Mouse (Mus musculus) MEL (cell line): ENCODE results near the gene Klk8. TPM values are rescaled to one million over a fixed set of nuclear protein-coding genes. Genes with fewer than 3 reads are reported as not detected.

ENCODE experiments used
- DNase-seq: peaks from one replicate; pipeline ENCODE4 v3.0.0; 2011; ENCODE audit warnings: low read depth, low spot score
- H3K27ac ChIP-seq: 2 replicates; pipeline ENCODE4 v1.5.1; 2012; ENCODE audit warnings: low read depth, mild to moderate bottlenecking, control low read depth, low read length, moderate library complexity; ENCODE audit not compliant: control insufficient read depth
- H3K27me3 ChIP-seq, 2 experiments: fragments of 150-350 bp in 1 of 2; sonication (generic) in 1 of 2; 2 replicates each; pipeline ENCODE4 v1.6.1; 2012; ENCODE audit warnings: low read length in 2 of 2, mild to moderate bottlenecking in 2 of 2, improper control_type of control experiment in 1 of 2, moderate library complexity in 1 of 2; ENCODE audit not compliant: insufficient read depth in 2 of 2, control insufficient read depth in 1 of 2
- H3K36me3 ChIP-seq, 2 experiments: 2 replicates each; pipeline ENCODE4 v1.6.1; 2012 to 2014; ENCODE audit warnings: low read length in 2 of 2, improper control_type of control experiment in 1 of 2, inconsistent platforms in 1 of 2, mild to moderate bottlenecking in 1 of 2; ENCODE audit not compliant: insufficient read depth in 2 of 2, control insufficient read depth in 1 of 2
- H3K4me1 ChIP-seq, 2 experiments: fragments of 150-350 bp in 1 of 2; sonication (generic) in 1 of 2; 2 replicates each; pipeline ENCODE4 v1.6.1; 2012; ENCODE audit warnings: low read length in 2 of 2, improper control_type of control experiment in 1 of 2, mild to moderate bottlenecking in 1 of 2; ENCODE audit not compliant: insufficient read depth in 2 of 2, control insufficient read depth in 1 of 2
- H3K4me3 ChIP-seq, 2 experiments: fragments of 150-350 bp in 1 of 2; sonication (generic) in 1 of 2; 2 replicates each; pipeline ENCODE4 v1.5.1; 2012; ENCODE audit warnings: low read depth in 2 of 2, low read length in 2 of 2, mild to moderate bottlenecking in 2 of 2, moderate library complexity in 2 of 2, control low read depth in 1 of 2, improper control_type of control experiment in 1 of 2; ENCODE audit not compliant: control insufficient read depth in 1 of 2, insufficient read depth in 1 of 2
- H3K79me2 ChIP-seq: 2 replicates; pipeline ENCODE4 v1.6.1; 2012; ENCODE audit warnings: mild to moderate bottlenecking, low read length, moderate library complexity; ENCODE audit not compliant: control insufficient read depth, poor library complexity, insufficient read depth
- H3K9ac ChIP-seq: 2 replicates; pipeline ENCODE4 v1.6.1; 2012; ENCODE audit warnings: low read depth, mild to moderate bottlenecking, control low read depth, low read length, moderate library complexity; ENCODE audit not compliant: control insufficient read depth, poor library complexity, severe bottlenecking
- H3K9me3 ChIP-seq: fragments of 150-350 bp; sonication (generic); replicated peaks from 2 replicates; pipeline ENCODE4 v1.6.1; 2012; ENCODE audit warnings: mild to moderate bottlenecking, low read length, improper control_type of control experiment, moderate library complexity; ENCODE audit not compliant: insufficient read depth
- BHLHE40 ChIP-seq: IDR thresholded peaks from 2 replicates; pipeline ENCODE4 v1.6.1; 2012; ENCODE audit warnings: low read depth, mild to moderate bottlenecking, inconsistent platforms, low read length, improper control_type of control experiment, borderline replicate concordance
- CHD1 ChIP-seq: IDR thresholded peaks from 2 replicates; pipeline ENCODE4 v1.6.1; 2012; ENCODE audit warnings: low read depth, mild to moderate bottlenecking, inconsistent platforms, low read length, improper control_type of control experiment
- CHD2 ChIP-seq: IDR thresholded peaks from 2 replicates; pipeline ENCODE4 v1.6.1; 2011; ENCODE audit warnings: low read length, improper control_type of control experiment
- ELF1 ChIP-seq: IDR thresholded peaks from 2 replicates; pipeline ENCODE4 v1.6.1; 2014; ENCODE audit warnings: low read depth, mild to moderate bottlenecking, inconsistent platforms, low read length, improper control_type of control experiment, moderate library complexity
- EP300 ChIP-seq, 2 experiments: IDR thresholded peaks; 2 replicates each; pipeline ENCODE4 v1.6.1; 2011; ENCODE audit warnings: improper control_type of control experiment in 2 of 2, low read length in 2 of 2, low read depth in 1 of 2, mild to moderate bottlenecking in 1 of 2
- GABPA ChIP-seq: IDR thresholded peaks from 2 replicates; pipeline ENCODE4 v1.6.1; 2012; ENCODE audit warnings: low read depth, mild to moderate bottlenecking, inconsistent platforms, low read length, improper control_type of control experiment, moderate library complexity
- GATA1 ChIP-seq: IDR thresholded peaks from 2 replicates; pipeline ENCODE4 v1.6.1; 2011; ENCODE audit warnings: low read depth, low read length, improper control_type of control experiment
- JUND ChIP-seq: IDR thresholded peaks from 2 replicates; pipeline ENCODE4 v1.6.1; 2011; ENCODE audit warnings: low read depth, mild to moderate bottlenecking, improper control_type of control experiment, low read length
- KAT2A ChIP-seq: conservative IDR thresholded peaks from 2 replicates; pipeline ENCODE4 v1.6.1; 2012; ENCODE audit warnings: low read depth, low read length, improper control_type of control experiment, inconsistent platforms
- MAFK ChIP-seq: IDR thresholded peaks from 2 replicates; pipeline ENCODE4 v1.6.1; 2011; ENCODE audit warnings: low read depth, mild to moderate bottlenecking, low read length, improper control_type of control experiment, borderline replicate concordance
- MEF2A ChIP-seq: IDR thresholded peaks from 2 replicates; pipeline ENCODE4 v1.6.1; 2014; ENCODE audit warnings: low read depth, mild to moderate bottlenecking, inconsistent platforms, low read length, improper control_type of control experiment; ENCODE audit not compliant: poor library complexity, insufficient replicate concordance, severe bottlenecking; ENCODE audit errors: extremely low read depth
- MXI1 ChIP-seq: IDR thresholded peaks from 2 replicates; pipeline ENCODE4 v1.6.1; 2011; ENCODE audit warnings: mild to moderate bottlenecking, low read depth, low read length, improper control_type of control experiment
- MYB ChIP-seq: IDR thresholded peaks from 2 replicates; pipeline ENCODE4 v1.6.1; 2011; ENCODE audit warnings: mild to moderate bottlenecking, low read depth, low read length, improper control_type of control experiment
- MYC ChIP-seq: IDR thresholded peaks from 2 replicates; pipeline ENCODE4 v1.6.1; 2011; ENCODE audit warnings: low read depth, mild to moderate bottlenecking, low read length, improper control_type of control experiment, moderate library complexity
- NELFE ChIP-seq: IDR thresholded peaks from 2 replicates; pipeline ENCODE4 v1.6.1; 2011; ENCODE audit warnings: low read depth, low read length, improper control_type of control experiment
- SMC3 ChIP-seq: IDR thresholded peaks from 2 replicates; pipeline ENCODE4 v1.6.1; 2011; ENCODE audit warnings: low read depth, low read length, improper control_type of control experiment
- TAL1 ChIP-seq: IDR thresholded peaks from 2 replicates; pipeline ENCODE4 v1.6.1; 2012; ENCODE audit warnings: mild to moderate bottlenecking, inconsistent platforms, low read length, moderate library complexity, mixed read lengths
- TBP ChIP-seq: IDR thresholded peaks from 2 replicates; pipeline ENCODE4 v1.8.0; 2011; ENCODE audit warnings: low read depth, low read length, improper control_type of control experiment
- USF1 ChIP-seq: IDR thresholded peaks from 2 replicates; pipeline ENCODE4 v1.6.1; 2014; ENCODE audit warnings: low read depth, mild to moderate bottlenecking, inconsistent platforms, low read length, improper control_type of control experiment, moderate library complexity
- USF2 ChIP-seq, 2 experiments: IDR thresholded peaks; 2 replicates each; pipeline ENCODE4 v1.6.1; 2011 to 2012; ENCODE audit warnings: improper control_type of control experiment in 2 of 2, low read length in 2 of 2, borderline replicate concordance in 1 of 2, inconsistent platforms in 1 of 2, low read depth in 1 of 2, mild to moderate bottlenecking in 1 of 2; ENCODE audit not compliant: insufficient read depth in 1 of 2
- ZC3H11A ChIP-seq: IDR thresholded peaks from 2 replicates; pipeline ENCODE4 v1.6.1; 2012; ENCODE audit warnings: low read depth, mild to moderate bottlenecking, inconsistent platforms, low read length, improper control_type of control experiment
- ZKSCAN1 ChIP-seq: IDR thresholded peaks from 2 replicates; pipeline ENCODE4 v1.6.1; 2012; ENCODE audit warnings: low read depth, mild to moderate bottlenecking, inconsistent platforms, low read length, improper control_type of control experiment, moderate library complexity
- ZNF384 ChIP-seq: IDR thresholded peaks from 2 replicates; pipeline ENCODE4 v1.6.1; 2012; ENCODE audit warnings: low read depth, mild to moderate bottlenecking, inconsistent platforms, low read length, improper control_type of control experiment
- polyA plus RNA-seq, 2 experiments: library from polyadenylated mRNA; stranded (reverse) in 1 of 2; unstranded in 1 of 2; fragments of >175 nt in 1 of 2; fragments of >200 nt in 1 of 2; gene quantifications; 2 replicates each; pipeline versions ENCODE4 v1.2.1 to v1.2.4; 2012; ENCODE audit warnings: low replicate concordance in 2 of 2, low read depth in 1 of 2; ENCODE audit not compliant: insufficient read length in 2 of 2, insufficient read depth in 1 of 2, missing spikeins in 1 of 2
- total RNA-seq: library from RNA; depleted of rRNA; stranded (reverse); fragments of 300-350 nt; gene quantifications from 2 replicates; pipeline ENCODE4 v1.2.3, GENCODE M21; 2012; rRNA removed

Klk8 gene
- total RNA-seq, result not detected in 2 replicates
- not detected for polyA plus RNA-seq

DNA sequence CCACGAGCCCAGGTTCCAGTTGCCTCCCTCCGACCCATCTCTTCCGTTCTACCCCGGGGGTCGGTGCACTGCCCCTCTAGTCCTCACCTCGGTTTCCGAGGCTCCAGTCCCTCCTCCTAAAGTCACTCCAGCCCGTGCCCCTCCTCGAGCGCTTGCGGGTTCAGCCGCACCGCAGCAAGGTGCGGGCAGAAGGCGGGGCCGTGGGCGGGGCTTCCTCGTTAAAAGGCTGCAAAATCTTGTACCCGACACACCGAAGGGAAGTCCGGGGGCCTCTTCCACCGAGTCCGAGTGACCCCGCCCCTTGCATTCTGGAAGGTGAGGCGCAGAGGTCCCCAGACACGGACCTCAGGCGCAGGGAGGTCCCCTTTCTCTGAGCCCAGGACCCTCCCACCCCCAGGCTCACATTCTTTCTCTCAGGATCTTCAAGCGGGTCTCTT lies at the start of gene Klk8:
Gene Klk8 (plus strand): TSS at position 245 of the 437 bp plus-strand sequence.
- TF ChIP-seq USF1 (no peak), KAT2A (no peak), MAFK (no peak), CHD2 (no peak), MYB (no peak), ELF1 (no peak), TBP (no peak), ZKSCAN1 (no peak), EP300 (IDR thresholded peaks at IDR 0.05; ENCODE audit: low read depth in 1 of 2, low read length in 2 of 2) (no peak), MXI1 (no peak), SMC3 (no peak), TAL1 (no peak), BHLHE40 (no peak), GABPA (no peak), MEF2A (no peak), NELFE (no peak)
- Histone ChIP-seq H3K9ac (no peak within 1 kb of the TSS), H3K9me3 (no peaks in the 10 kb centered on the region), H3K36me3 (no peaks in the 10 kb centered on the region), H3K4me3 (no peak within 1 kb of the TSS), H3K4me1 (no peaks in the 10 kb centered on the region), H3K79me2 (no peaks in the 10 kb centered on the region), H3K27ac (no peak within 1 kb of the TSS), H3K27me3 (no peaks in the 10 kb centered on the region)
- no peak for DNase-seq

DNA sequence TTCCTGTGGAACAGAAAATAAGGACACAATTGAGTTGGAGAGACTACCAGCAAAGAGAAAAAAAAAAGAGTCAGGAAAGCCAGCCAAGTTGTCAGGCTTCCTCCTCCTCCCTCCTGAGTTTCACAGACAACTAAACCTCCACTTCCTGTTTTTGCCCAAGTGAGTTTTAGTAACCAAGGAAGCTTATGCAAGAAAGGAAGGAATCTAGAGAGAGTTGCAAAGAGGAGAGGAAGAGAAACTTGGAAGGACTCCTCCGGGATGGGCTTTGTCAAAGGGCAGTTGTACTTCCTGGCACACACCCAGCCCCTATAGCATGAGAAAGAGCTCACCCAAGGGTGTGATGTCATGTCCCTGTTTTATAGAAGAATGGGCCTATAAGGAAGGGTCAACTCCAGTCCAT lies 49.6 kb upstream of the Klk8 start:
- H3K36me3 ChIP-seq, result no peaks in the 10 kb centered on the region
- peak; percentile 2 for DNase-seq
- H3K9me3 ChIP-seq, result no peaks in the 10 kb centered on the region
- TF ChIP-seq JUND, result no peak
- no peak for TF ChIP-seq MYC
- TF ChIP-seq TBP, result no peak
- no peak for TF ChIP-seq USF2 (IDR thresholded peaks at IDR 0.05; ENCODE audit: borderline replicate concordance in 1 of 2, insufficient read depth in 1 of 2, low read depth in 1 of 2, low read length in 2 of 2)
- TF ChIP-seq ELF1, result no peak
- TF ChIP-seq MXI1, result no peak
- no peak for TF ChIP-seq CHD2
- no peak for TF ChIP-seq MAFK
- TF ChIP-seq ZNF384, result no peak
- TF ChIP-seq GATA1, result no peak
- no peak for TF ChIP-seq CHD1
- no peak for TF ChIP-seq MEF2A
- no peak for TF ChIP-seq SMC3
- no peak for TF ChIP-seq BHLHE40
- no peak for TF ChIP-seq ZKSCAN1
- no peak for TF ChIP-seq ZC3H11A
- TF ChIP-seq, all 39 proteins: peak for 0
- H3K27ac ChIP-seq, result no peak overlapping the region
- H3K9ac ChIP-seq, result no peak overlapping the region
- H3K79me2 ChIP-seq, result no peaks in the 10 kb centered on the region
- H3K4me3 ChIP-seq, result no peak overlapping the region
- H3K4me1 ChIP-seq, result no peaks in the 10 kb centered on the region
- no peaks in the 10 kb centered on the region for H3K27me3 ChIP-seq
